Mouse (Mus musculus) bone marrow, adult 2 months (tissue): ENCODE data around the gene Litaf.

Experiments
- CTCF ChIP-seq: fragments of 200-500 bp; IDR thresholded peaks from 2 replicates; pipeline ENCODE4 v1.5.1; 2011; ENCODE audit warnings: low read length, control low read depth; ENCODE audit not compliant: control insufficient read depth, insufficient read depth
- POLR2A ChIP-seq: fragments of 200-500 bp; IDR thresholded peaks from 2 replicates; pipeline ENCODE4 v1.6.1; 2011; ENCODE audit warnings: low read depth, mild to moderate bottlenecking, control low read depth, low read length, borderline replicate concordance; ENCODE audit not compliant: control insufficient read depth

- no peak for TF ChIP-seq POLR2A
- no peak for TF ChIP-seq CTCF
Observed at GRCm38 (mm10) chr16:11060645-11061044, 5.3 kb downstream of the Litaf start, which contains the start of gene Snn.
